Mouse (Mus musculus) CH12.LX (cell line): ENCODE measurements around the gene Pafah1b1. TPM values are rescaled to one million over a fixed set of nuclear protein-coding genes. Genes with fewer than 3 reads are reported as not detected.

Source experiments
- DNase-seq: peaks from one replicate; pipeline ENCODE4 v3.0.0-alpha.2; 2013; ENCODE audit errors: extremely low read depth
- H3K27ac ChIP-seq: 2 replicates; pipeline ENCODE4 v1.5.1; 2012; ENCODE audit warnings: low read depth, mild to moderate bottlenecking, control low read depth, moderate library complexity; ENCODE audit not compliant: insufficient read depth
- H3K27me3 ChIP-seq: replicated peaks from 2 replicates; pipeline ENCODE3; 2012; ENCODE audit warnings: inconsistent platforms
- H3K36me3 ChIP-seq, 2 experiments: replicated peaks in 1 of 2; 2 replicates each; pipeline versions ENCODE3 to v1.6.1; 2012; ENCODE audit warnings: inconsistent platforms in 1 of 2, low read length in 1 of 2, mild to moderate bottlenecking in 1 of 2, mixed read lengths in 1 of 2, moderate library complexity in 1 of 2; ENCODE audit not compliant: control insufficient read depth in 1 of 2, insufficient read depth in 1 of 2
- H3K4me1 ChIP-seq, 2 experiments: 2 replicates each; pipeline ENCODE4 v1.6.1; 2012; ENCODE audit warnings: inconsistent platforms in 1 of 2, moderate library complexity in 1 of 2; ENCODE audit not compliant: insufficient read depth in 2 of 2, control insufficient read depth in 1 of 2
- H3K4me2 ChIP-seq: 2 replicates; pipeline ENCODE4 v1.6.1; 2012; ENCODE audit warnings: low read depth, mild to moderate bottlenecking, control low read depth; ENCODE audit not compliant: poor library complexity, insufficient read depth, severe bottlenecking
- H3K4me3 ChIP-seq, 3 experiments: fragments of 150-350 bp in 1 of 3; sonication (generic) in 1 of 3; replicated peaks in 1 of 3; 2 replicates each; pipeline versions ENCODE3 to v1.5.1; 2011 to 2012; ENCODE audit warnings: low read depth in 2 of 3, low read length in 2 of 3, mild to moderate bottlenecking in 2 of 3, moderate library complexity in 2 of 3, control low read depth in 1 of 3, improper control_type of control experiment in 1 of 3, inconsistent platforms in 1 of 3, mixed read lengths in 1 of 3; ENCODE audit not compliant: poor library complexity in 1 of 3
- H3K79me2 ChIP-seq: replicated peaks from 2 replicates; pipeline ENCODE4 v1.6.1; 2012; ENCODE audit warnings: mild to moderate bottlenecking, moderate library complexity; ENCODE audit not compliant: control insufficient read depth, poor library complexity, insufficient read depth, severe bottlenecking; ENCODE audit errors: extremely low read depth
- H3K9ac ChIP-seq: 2 replicates; pipeline ENCODE4 v1.6.1; 2012; ENCODE audit warnings: low read depth, mild to moderate bottlenecking, control low read depth, moderate library complexity; ENCODE audit not compliant: insufficient read depth
- H3K9me3 ChIP-seq: replicated peaks from 2 replicates; pipeline ENCODE3; 2012; ENCODE audit warnings: low read length, inconsistent platforms, mixed read lengths
- BHLHE40 ChIP-seq: IDR thresholded peaks from 2 replicates; pipeline ENCODE4 v1.6.1; 2011; ENCODE audit warnings: mild to moderate bottlenecking, low read depth, low read length, improper control_type of control experiment
- CHD1 ChIP-seq: IDR thresholded peaks from 2 replicates; pipeline ENCODE4 v1.6.1; 2012; ENCODE audit warnings: low read depth, low read length, improper control_type of control experiment, inconsistent platforms
- CTCF ChIP-seq, 2 experiments: IDR thresholded peaks in 1 of 2; conservative IDR thresholded peaks in 1 of 2; 2 replicates each; pipeline ENCODE4 v1.5.1; 2011 to 2012; ENCODE audit warnings: low read depth in 2 of 2, low read length in 2 of 2, improper control_type of control experiment in 1 of 2, inconsistent platforms in 1 of 2, mild to moderate bottlenecking in 1 of 2, moderate library complexity in 1 of 2
- ELF1 ChIP-seq: IDR thresholded peaks from 2 replicates; pipeline ENCODE4 v1.6.1; 2014; ENCODE audit warnings: low read depth, mild to moderate bottlenecking, inconsistent platforms, low read length, improper control_type of control experiment
- EP300 ChIP-seq: IDR thresholded peaks from 2 replicates; pipeline ENCODE4 v1.6.1; 2011; ENCODE audit warnings: low read length, improper control_type of control experiment
- ETS1 ChIP-seq: conservative IDR thresholded peaks from 2 replicates; pipeline ENCODE4 v1.6.1; 2012; ENCODE audit warnings: low read depth, mild to moderate bottlenecking, inconsistent platforms, low read length, improper control_type of control experiment, moderate library complexity
- GABPA ChIP-seq: IDR thresholded peaks from 2 replicates; pipeline ENCODE4 v1.6.1; 2012; ENCODE audit warnings: low read depth, low read length, improper control_type of control experiment, inconsistent platforms; ENCODE audit not compliant: insufficient replicate concordance
- HCFC1 ChIP-seq: IDR thresholded peaks from 2 replicates; pipeline ENCODE4 v1.6.1; 2012; ENCODE audit warnings: low read depth, mild to moderate bottlenecking, inconsistent platforms, low read length, improper control_type of control experiment
- IRF4 ChIP-seq: IDR thresholded peaks from 2 replicates; pipeline ENCODE4 v1.6.1; 2014; ENCODE audit warnings: low read depth, mild to moderate bottlenecking, inconsistent platforms, low read length, improper control_type of control experiment
- JUN ChIP-seq: IDR thresholded peaks from 2 replicates; pipeline ENCODE4 v1.6.1; 2011; ENCODE audit warnings: low read depth, mild to moderate bottlenecking, low read length, improper control_type of control experiment, moderate library complexity; ENCODE audit not compliant: insufficient read depth
- KAT2A ChIP-seq: IDR thresholded peaks from 2 replicates; pipeline ENCODE4 v1.6.1; 2012; ENCODE audit warnings: low read length, improper control_type of control experiment, inconsistent platforms; ENCODE audit not compliant: insufficient replicate concordance
- MAFK ChIP-seq: IDR thresholded peaks from 2 replicates; pipeline ENCODE4 v1.6.1; 2011; ENCODE audit warnings: low read length, improper control_type of control experiment; ENCODE audit not compliant: insufficient replicate concordance
- MAX ChIP-seq: IDR thresholded peaks from 2 replicates; pipeline ENCODE4 v1.6.1; 2011; ENCODE audit warnings: low read length, improper control_type of control experiment
- MAZ ChIP-seq: IDR thresholded peaks from 2 replicates; pipeline ENCODE4 v1.6.1; 2012; ENCODE audit warnings: low read depth, mild to moderate bottlenecking, inconsistent platforms, low read length, improper control_type of control experiment, moderate library complexity
- MEF2A ChIP-seq: IDR thresholded peaks from 2 replicates; pipeline ENCODE4 v1.6.1; 2014; ENCODE audit warnings: low read depth, mild to moderate bottlenecking, inconsistent platforms, low read length, improper control_type of control experiment, borderline replicate concordance
- MXI1 ChIP-seq: IDR thresholded peaks from 2 replicates; pipeline ENCODE4 v1.6.1; 2011; ENCODE audit warnings: mild to moderate bottlenecking, low read depth, low read length, improper control_type of control experiment
- NELFE ChIP-seq: IDR thresholded peaks from 2 replicates; pipeline ENCODE4 v1.6.1; 2011; ENCODE audit warnings: low read depth, low read length, improper control_type of control experiment
- NRF1 ChIP-seq: IDR thresholded peaks from 2 replicates; pipeline ENCODE4 v1.6.1; 2014; ENCODE audit warnings: low read depth, mild to moderate bottlenecking, inconsistent platforms, low read length, improper control_type of control experiment, moderate library complexity
- PAX5 ChIP-seq: IDR thresholded peaks from 2 replicates; pipeline ENCODE4 v1.6.1; 2012; ENCODE audit warnings: low read length, inconsistent platforms, mixed read lengths
- POLR2AphosphoS2 ChIP-seq: IDR thresholded peaks from 2 replicates; pipeline ENCODE4 v1.6.1; 2011; ENCODE audit warnings: low read depth, low read length, improper control_type of control experiment
- RAD21 ChIP-seq: IDR thresholded peaks from 2 replicates; pipeline ENCODE4 v1.6.1; 2011; ENCODE audit warnings: low read depth, mild to moderate bottlenecking, low read length, improper control_type of control experiment, moderate library complexity
- SIN3A ChIP-seq: IDR thresholded peaks from 2 replicates; pipeline ENCODE4 v1.6.1; 2012; ENCODE audit warnings: low read length, improper control_type of control experiment, inconsistent platforms
- SMC3 ChIP-seq: IDR thresholded peaks from 2 replicates; pipeline ENCODE4 v1.6.1; 2011; ENCODE audit warnings: low read depth, low read length, improper control_type of control experiment
- TBP ChIP-seq: conservative IDR thresholded peaks from 2 replicates; pipeline ENCODE4 v1.6.1; 2011; ENCODE audit warnings: low read depth, low read length, improper control_type of control experiment
- TCF12 ChIP-seq: IDR thresholded peaks from 2 replicates; pipeline ENCODE4 v1.6.1; 2014; ENCODE audit warnings: low read depth, mild to moderate bottlenecking, inconsistent platforms, low read length, improper control_type of control experiment
- UBTF ChIP-seq: IDR thresholded peaks from 2 replicates; pipeline ENCODE4 v1.6.1; 2012; ENCODE audit warnings: low read depth, mild to moderate bottlenecking, inconsistent platforms, low read length, improper control_type of control experiment, moderate library complexity
- USF2 ChIP-seq: conservative IDR thresholded peaks from 2 replicates; pipeline ENCODE4 v1.6.1; 2011; ENCODE audit warnings: low read depth, low read length, improper control_type of control experiment
- ZC3H11A ChIP-seq: IDR thresholded peaks from 2 replicates; pipeline ENCODE4 v1.6.1; 2012; ENCODE audit warnings: low read depth, mild to moderate bottlenecking, inconsistent platforms, low read length, improper control_type of control experiment
- ZKSCAN1 ChIP-seq: IDR thresholded peaks from 2 replicates; pipeline ENCODE4 v1.6.1; 2012; ENCODE audit warnings: low read depth, inconsistent platforms, low read length, improper control_type of control experiment, borderline replicate concordance
- ZMIZ1 ChIP-seq: IDR thresholded peaks from 2 replicates; pipeline ENCODE4 v1.6.1; 2012; ENCODE audit warnings: low read depth, mild to moderate bottlenecking, inconsistent platforms, low read length, improper control_type of control experiment
- ZNF384 ChIP-seq: IDR thresholded peaks from 2 replicates; pipeline ENCODE4 v1.6.1; 2012; ENCODE audit warnings: low read depth, low read length, improper control_type of control experiment, inconsistent platforms
- dilution Hi-C: fragments of 300-500 bp; cut with MboI; formaldehyde crosslinking; loops from 2 replicates; pipeline ENCODE4 v1.14.3; 2020; ENCODE audit warnings: low sequenced_read_pairs; ENCODE audit not compliant: extremely low pct_unique_long_range_greater_than_20kb, extremely low pct_ligation_motif_present
- in situ Hi-C: fragments of 300-500 bp; cut with MboI; formaldehyde crosslinking; loops from 3 replicates; pipeline ENCODE4 v1.14.3; 2019; ENCODE audit warnings: low sequenced_read_pairs, low pct_ligation_motif_present, low pct_unique_long_range_greater_than_20kb, mixed read lengths
- polyA plus RNA-seq: library from polyadenylated mRNA; unstranded; fragments of >175 nt; gene quantifications from 2 replicates; pipeline ENCODE4 v1.2.1, GENCODE M21; 2012; ENCODE audit warnings: low read depth; ENCODE audit not compliant: insufficient read length
- total RNA-seq, 2 experiments: library from RNA; depleted of rRNA; stranded (reverse); fragments of 300-350 nt in 1 of 2; fragments of >200 nt in 1 of 2; gene quantifications; 2 replicates each; pipeline ENCODE4 v1.2.3; 2012 to 2014

The Pafah1b1 gene
- total and polyA plus RNA-seq, 3 experiments = 53.9 to 136 (median 107) TPM

DNA sequence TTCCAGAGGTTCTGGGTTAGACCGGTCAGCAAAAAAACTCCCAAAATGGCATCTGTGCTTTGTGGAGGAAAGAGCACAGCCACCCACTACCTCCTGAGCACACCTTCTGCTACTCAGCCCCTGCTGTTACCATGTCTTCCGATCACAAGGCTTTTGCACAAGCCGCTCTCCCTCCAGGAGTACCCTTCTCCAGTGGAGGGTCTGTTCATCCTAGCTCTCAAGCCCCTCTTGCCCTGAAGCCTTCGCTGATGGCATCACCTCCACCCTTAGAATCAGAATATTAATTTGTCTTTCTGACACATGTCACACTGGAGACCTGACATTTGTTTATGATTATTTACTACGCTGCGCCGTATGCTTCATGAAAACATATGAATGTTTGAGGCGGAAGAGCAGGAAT is 87.0 kb downstream of the Pafah1b1 start:
- no peak overlapping the region for H3K27ac ChIP-seq
- no peaks in the 10 kb centered on the region for H3K9me3 ChIP-seq
- no peak for DNase-seq
- in situ Hi-C loops = loop anchor here (25.0 kb wide), 1 partner anchor 525 kb away; the partner anchor contains the start of gene Hic1
- H3K4me1 ChIP-seq = peaks cover 10 to 28% of the 10 kb centered on the region in 2 experiments
- no peaks in the 10 kb centered on the region for H3K36me3 ChIP-seq
- TF ChIP-seq GABPA (no peak), RAD21 (no peak), CHD1 (no peak), KAT2A (no peak), ZNF384 (no peak), MAZ (no peak), TBP (no peak)
- dilution Hi-C loops = no loop called here
- peak overlapping the region in 2 of 3 experiments; percentile 45 to 64 for H3K4me3 ChIP-seq
- no peak overlapping the region for H3K9ac ChIP-seq
- H3K79me2 ChIP-seq = no peaks in the 10 kb centered on the region
- peak overlapping the region; percentile 79 for H3K4me2 ChIP-seq
- H3K27me3 ChIP-seq = peaks cover 70% of the 10 kb centered on the region

DNA sequence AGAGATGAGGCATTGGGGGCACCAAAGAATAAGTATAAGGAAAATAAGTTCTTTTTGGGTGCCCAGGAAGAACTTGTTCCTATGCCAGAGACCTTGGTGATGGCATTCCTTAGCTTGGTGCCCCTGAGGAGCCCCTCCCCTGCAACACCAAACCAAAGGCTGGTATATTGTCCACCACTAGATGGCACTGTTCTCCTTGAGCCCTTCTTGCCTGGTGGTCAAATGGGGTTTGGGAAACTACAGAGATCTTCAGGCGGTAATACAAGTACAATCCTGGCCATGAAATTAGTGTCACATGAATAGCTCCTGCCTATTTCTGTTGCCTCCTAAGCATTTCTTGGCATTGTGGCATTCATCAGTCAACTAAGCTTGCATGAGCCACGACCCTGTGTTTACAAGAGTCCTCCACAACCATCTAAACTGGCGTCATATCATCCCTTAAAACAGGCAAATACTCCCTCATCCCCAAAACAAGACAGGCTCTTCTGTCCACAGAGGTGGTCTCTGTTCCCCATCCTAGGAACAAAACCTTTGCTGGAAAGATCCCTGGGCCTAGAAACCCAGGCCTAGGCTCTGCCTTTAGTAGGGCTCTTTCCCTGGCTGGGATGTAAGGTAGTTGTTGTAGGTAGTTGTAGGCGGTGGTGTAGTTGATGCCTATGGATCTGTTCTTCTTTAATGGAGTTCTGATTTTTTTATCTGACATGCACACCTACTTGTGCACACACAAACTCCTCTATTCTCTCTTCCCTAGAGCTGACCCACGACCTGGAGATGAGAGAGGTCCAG is 89.8 kb downstream of the Pafah1b1 start:
- peaks cover 67% of the 10 kb centered on the region for H3K27me3 ChIP-seq
- H3K9me3 ChIP-seq = peaks cover 2% of the 10 kb centered on the region
- dilution Hi-C loops (no loop called here), in situ Hi-C loops (loop anchor here (25.0 kb wide), 1 partner anchor 528 kb away; the partner anchor contains the start of gene Hic1)
- H3K9ac ChIP-seq = no peak overlapping the region
- peak; percentile 85 for DNase-seq
- H3K4me1 ChIP-seq = peaks cover 2 to 16% of the 10 kb centered on the region in 2 experiments; a peak in 3 of 4 replicates
- no peak overlapping the region for H3K27ac ChIP-seq
- H3K4me2 ChIP-seq = no peak overlapping the region
- no peak overlapping the region for H3K4me3 ChIP-seq
- H3K36me3 ChIP-seq = no peaks in the 10 kb centered on the region
- H3K79me2 ChIP-seq = no peaks in the 10 kb centered on the region
- TF ChIP-seq USF2 (no peak), HCFC1 (no peak), MEF2A (peak; percentile 31; the same call in 1 of the 2 replicates), TBP (no peak), NRF1 (no peak), MAX (no peak), TCF12 (no peak), CHD1 (no peak), ZNF384 (no peak), ETS1 (no peak), SIN3A (no peak), POLR2AphosphoS2 (no peak), NELFE (peak; percentile 14; the same call in 1 of the 2 replicates), ZKSCAN1 (no peak), ELF1 (no peak), IRF4 (no peak), CTCF (conservative IDR thresholded peaks at IDR 0.05 in 1 of 2, IDR thresholded peaks at IDR 0.05 in 1 of 2; ENCODE audit: low read depth in 2 of 2, low read length in 2 of 2) (peak; percentile 88 to 97), GABPA (no peak), RAD21 (peak; percentile 93), UBTF (no peak), SMC3 (peak; percentile 95), MXI1 (0 out of 2 replicates have a peak, but pooled peaks have one; percentile 35), PAX5 (no peak), JUN (no peak), ZC3H11A (peak; percentile 49), ZMIZ1 (no peak), BHLHE40 (no peak), EP300 (no peak), MAFK (no peak)
